Mouse (Mus musculus): ENCODE results near the gene Rbm33.

Gene Rbm33

GRCm38 (mm10) chr5:28316722-28317245 is at the start of gene Rbm33:
Gene Rbm33, plus strand, starts transcription at chr5:28317121.
- DNase-seq: peak; percentile 90

DNA sequence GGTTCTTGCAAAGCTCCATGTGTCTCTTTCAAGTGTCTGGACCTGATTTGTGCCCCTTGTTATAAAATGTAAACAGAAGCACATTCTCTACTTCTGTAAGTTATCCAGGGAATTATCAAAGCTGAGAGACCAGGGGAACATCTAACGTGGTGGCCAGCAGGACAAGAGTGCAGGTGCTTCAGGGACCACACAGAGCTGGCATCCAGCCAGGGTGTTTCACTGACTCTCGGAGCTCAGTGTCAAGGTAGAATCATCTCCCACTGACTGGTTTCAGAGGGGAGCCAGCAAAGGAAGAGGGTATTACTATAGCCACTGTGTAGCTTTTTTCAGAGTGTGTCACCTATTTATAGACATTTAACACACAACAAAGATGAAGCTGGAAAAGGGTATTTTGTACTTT is 49.3 kb upstream of the Rbm33 start:
- no peak for DNase-seq

- no peak for DNase-seq
These were observed 47.4 kb upstream of the Rbm33 start for GRCm38 (mm10) chr5:28269469-28269991.

GRCm38 (mm10) chr5:28272836-28273235 is 44.1 kb upstream of the Rbm33 start:
- no peak for DNase-seq

GRCm38 (mm10) chr5:28277279-28277678 is 39.6 kb upstream of the Rbm33 start:
- no peak for DNase-seq

- DNase-seq: no peak
These were observed 27.8 kb upstream of the Rbm33 start for GRCm38 (mm10) chr5:28289111-28289510.

DNA sequence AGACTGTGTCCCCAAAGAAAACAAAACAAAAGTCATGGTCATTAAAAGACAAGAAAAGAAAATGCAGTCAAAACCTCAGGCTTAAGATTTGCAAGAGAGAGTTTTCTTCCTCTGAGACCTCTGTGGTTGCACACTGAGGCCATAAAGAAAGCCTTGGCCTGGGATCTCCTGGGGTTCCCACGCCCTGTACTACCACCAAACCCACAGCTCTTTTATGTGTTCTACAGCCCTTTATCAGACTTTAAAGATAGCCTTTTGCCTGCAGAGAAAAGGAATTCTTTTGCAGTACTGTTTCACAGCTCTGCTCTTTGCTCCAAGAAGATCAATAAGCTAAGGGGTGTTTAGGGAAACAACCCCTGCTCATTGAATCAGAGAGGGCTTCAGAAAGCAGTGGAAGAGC is 26.3 kb upstream of the Rbm33 start:
- DNase-seq: no peak

GRCm38 (mm10) chr5:28291118-28291850 is 25.6 kb upstream of the Rbm33 start:
- DNase-seq: no peak

DNA sequence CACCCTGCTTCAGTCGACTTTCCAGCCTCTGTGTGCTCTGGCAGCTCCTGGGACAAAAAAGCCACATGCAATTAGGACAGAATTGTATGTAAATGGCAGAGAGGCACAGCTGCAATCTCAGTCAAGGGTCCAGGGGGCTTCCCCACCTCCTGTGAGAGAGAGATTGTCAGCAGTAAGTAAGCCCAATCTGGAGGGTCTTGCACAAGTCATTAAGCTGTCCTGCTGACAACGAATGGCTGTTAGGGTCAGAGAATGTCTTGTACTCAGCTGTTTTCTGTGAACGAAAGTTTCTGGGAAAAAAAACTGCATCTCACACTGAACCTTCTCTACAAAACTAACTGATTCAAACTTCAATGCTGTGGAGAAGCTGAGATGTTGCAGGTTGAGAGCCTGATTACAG is 24.6 kb upstream of the Rbm33 start:
- DNase-seq: no peak

- DNase-seq: peak; percentile 52
These were observed 22.9 kb upstream of the Rbm33 start for GRCm38 (mm10) chr5:28293990-28294389.

DNA sequence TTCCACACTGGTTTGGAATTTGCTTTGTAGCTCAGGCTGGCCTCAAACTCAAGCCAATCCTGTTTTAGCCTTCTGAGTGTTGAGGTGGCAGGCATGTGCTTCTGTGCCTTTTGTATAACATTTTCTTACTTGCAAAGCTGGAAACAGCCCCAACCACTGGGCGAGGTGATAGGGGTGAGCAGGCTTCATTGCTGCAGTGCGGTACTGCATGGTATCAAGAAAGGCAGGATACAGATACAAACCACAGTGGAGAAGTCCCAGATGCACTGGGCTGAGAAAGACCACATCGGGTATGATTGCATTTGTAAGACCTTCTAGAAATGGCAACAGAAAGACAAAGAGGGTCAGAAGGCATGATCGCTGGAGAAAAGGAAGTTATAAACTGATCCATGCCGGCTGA is 18.8 kb upstream of the Rbm33 start:
- no peak for DNase-seq

DNA sequence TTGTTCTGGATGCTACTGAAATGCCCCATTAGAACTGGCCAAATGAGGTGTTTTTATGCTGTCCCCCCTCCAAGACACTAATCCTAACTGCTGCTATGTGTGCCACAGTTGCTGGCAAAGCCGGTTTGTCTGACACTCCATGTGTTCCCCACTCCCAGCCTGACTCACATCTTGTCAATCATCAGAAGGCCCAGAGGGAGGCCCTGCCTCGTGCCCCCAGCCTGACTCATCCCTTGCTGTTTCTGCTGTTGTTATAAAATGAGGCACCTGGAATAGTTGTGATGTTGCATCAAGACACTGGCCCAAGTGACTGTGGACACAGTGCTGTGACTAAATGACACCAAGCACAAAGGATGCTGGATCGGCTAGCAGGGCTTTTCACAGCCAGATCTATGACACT is 18.2 kb upstream of the Rbm33 start:
- DNase-seq: no peak

- no peak for DNase-seq
These were observed 17.6 kb upstream of the Rbm33 start for GRCm38 (mm10) chr5:28299346-28299745.

DNA sequence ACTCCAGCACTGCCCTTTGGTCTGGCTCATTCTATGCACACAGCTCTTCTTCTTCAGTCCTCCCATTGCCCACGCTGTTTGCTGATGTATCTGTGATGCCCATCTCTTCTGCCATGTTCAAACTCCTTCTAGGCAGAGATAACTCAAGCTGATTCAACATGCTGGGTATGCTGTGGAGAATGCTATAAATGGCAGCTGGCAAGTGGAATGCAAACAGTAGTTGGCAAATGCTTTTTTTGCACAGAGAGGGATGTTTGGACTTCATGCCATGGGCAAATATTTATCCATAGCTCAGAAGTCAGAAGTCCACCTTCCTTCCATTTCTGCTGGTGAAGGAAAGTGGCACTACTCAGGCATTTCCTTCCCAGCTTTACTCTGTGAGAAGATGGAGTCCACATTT is 14.2 kb upstream of the Rbm33 start:
- no peak for DNase-seq

DNA sequence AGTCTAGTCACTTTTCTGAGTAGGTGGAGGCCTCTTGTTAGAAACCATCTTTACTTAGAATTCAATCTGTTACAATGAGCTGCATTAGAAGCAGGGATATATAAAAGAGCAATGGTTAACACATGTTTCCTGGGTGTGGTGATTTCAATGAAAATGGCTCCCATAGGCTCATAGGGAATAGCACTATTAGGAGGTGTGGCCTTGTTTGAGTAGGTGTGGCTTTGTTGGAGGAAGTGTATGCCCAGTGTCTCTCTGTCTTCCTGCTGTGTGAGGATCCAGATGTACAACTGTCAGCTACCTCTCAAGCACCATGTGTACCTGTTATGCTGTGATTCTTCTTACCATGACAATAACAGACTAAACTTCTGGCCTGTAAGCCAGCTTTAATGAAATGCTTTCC is 12.4 kb upstream of the Rbm33 start:
- DNase-seq: no peak

DNA sequence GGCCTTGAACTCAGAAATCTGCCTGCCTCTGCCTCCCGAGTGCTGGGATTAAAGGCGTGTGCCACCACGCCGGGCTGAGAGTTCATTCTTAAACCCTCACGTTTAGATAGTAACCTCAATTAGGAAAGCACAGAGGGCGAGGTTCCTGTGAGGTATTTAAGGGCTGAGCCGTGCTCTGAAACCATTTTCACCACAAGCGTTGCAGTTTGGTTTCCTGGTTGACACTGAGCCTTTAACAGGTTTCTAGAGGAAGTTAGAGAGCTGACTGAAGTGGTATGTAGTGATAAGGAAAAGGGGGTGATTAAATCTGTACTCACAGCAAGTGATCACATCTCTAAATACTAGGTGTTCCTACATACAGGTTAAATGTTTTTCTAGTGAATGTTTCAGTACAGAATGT is 1.4 kb upstream of the Rbm33 start:
- no peak for DNase-seq

GRCm38 (mm10) chr5:28316151-28316721 is 685 bp upstream of the Rbm33 start:
- DNase-seq: no peak

DNA sequence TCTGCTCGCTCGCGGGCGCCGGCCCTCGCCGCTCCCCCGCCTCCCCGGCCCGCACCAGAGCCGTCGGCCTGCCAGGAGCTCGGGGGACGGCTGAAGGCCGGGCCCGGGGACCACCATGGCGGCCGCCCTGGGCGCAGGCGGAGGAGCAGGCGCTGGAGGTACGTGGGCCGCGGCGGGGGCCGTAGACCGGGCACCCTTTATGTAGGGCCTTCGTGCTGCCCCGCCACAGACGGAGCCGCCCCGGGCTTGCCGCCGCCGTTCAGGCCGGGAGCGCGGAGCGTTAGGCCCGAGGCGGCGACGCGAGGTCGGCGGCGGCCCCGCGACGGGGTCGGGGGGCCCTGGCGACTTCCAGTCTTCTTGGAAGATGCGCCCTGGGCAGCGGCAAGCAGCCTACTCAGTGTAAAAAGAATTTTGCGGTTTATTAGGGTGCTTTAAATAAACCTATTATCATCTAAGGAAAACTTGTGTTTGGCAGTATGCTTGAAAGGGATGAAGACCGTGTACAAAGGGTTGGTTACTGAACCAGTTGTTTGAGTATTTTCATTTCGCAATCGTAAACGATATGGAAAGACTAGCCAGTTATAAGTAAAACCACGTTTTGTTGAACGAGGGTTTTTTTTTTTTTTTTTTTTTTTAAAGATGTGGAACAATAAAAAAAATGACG is 464 bp downstream of the Rbm33 start:
- DNase-seq: no peak

GRCm38 (mm10) chr5:28317917-28318267 is 971 bp downstream of the Rbm33 start:
- no peak for DNase-seq

DNA sequence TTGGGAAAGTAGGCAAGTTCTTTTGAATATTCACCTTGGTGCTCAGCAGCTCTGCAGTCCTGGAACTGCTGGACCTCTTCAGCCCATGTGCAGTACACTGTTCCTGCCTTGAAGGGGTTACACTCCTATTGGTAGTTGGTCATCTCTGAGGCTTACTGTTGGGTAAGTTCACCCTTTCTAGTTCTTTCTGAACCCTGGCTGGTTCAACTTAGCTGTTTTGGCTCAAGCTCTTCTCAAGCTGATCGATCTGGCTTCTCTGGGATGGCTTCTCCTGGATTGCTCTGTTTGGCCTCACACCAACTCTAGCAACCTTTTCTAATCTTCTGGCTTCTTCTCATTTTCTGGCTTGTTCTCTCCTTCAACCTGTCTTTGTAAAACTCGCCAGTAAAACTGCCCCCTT is 1.8 kb downstream of the Rbm33 start:
- DNase-seq: no peak

GRCm38 (mm10) chr5:28321769-28322168 is 4.8 kb downstream of the Rbm33 start:
- no peak for DNase-seq

GRCm38 (mm10) chr5:28322189-28322588 is 5.3 kb downstream of the Rbm33 start:
- no peak for DNase-seq

GRCm38 (mm10) chr5:28323822-28324221 is 6.9 kb downstream of the Rbm33 start:
- no peak for DNase-seq

GRCm38 (mm10) chr5:28324457-28324856 is 7.5 kb downstream of the Rbm33 start:
- DNase-seq: no peak

Data from layer of hippocampus, adult 9-11 months (tissue).